ENCODE assay signal across 24 mouse cellular contexts in the genomic region with DNA sequence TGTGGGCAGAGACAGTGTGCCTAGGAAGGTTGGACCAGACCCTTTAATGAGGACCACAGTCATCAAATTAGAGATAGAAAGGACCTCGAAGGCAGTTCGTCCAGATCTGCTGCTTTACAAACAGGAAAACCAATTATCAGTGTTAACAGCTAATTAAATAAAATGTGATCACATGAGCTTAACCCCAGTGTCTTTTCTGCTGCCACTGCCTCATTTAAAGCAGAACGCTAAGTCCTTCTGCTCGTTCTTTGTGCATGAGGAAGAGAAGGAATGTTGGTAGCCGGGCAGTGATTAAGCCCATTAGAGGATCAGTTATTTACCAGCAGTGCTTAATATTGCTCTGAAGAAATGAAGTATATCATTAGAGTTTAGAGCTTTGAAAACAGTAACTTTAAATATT. TPM values are rescaled to one million over a fixed set of nuclear protein-coding genes. Genes with fewer than 3 reads are reported as not detected.
"Had no signal": no experiment of that assay in that cellular context is flagged by ENCODE, and none has a peak within 500 bp of the region (broad histone marks: within the 10 kb centered on the region; RNA-seq: fewer than 3 reads in every experiment).

No protein-coding gene starts in this region.

- H3K4me1 ChIP-seq: kidney, embryonic 15.5 days; liver, embryonic 13.5 days had no signal

- ATAC-seq: lung, postnatal 0 days; midbrain, embryonic 15.5 days had no signal

- H3K9ac ChIP-seq: kidney, embryonic 15.5 days; liver, embryonic 13.5 days; lung, embryonic 14.5 days; midbrain, embryonic 12.5 days; midbrain, embryonic 15.5 days; neural tube, embryonic 12.5 days; neural tube, embryonic 15.5 days had no signal

- H3K27me3 ChIP-seq: kidney, embryonic 15.5 days; liver, embryonic 13.5 days; midbrain, embryonic 12.5 days; midbrain, embryonic 15.5 days; neural tube, embryonic 12.5 days; neural tube, embryonic 15.5 days had no signal

- DNase-seq: kidney, postnatal 10 days; kidney, postnatal 36 days; layer of hippocampus, postnatal 36 days; liver, embryonic 13.5 days; lung, embryonic 14.5 days; thymus, adult 2 months; thymus, postnatal 14 days; thymus, postnatal 4 days had no signal

- H3K27ac ChIP-seq: kidney, embryonic 15.5 days; left cerebral cortex, adult 2 months; liver, embryonic 13.5 days; macrophage; midbrain, embryonic 12.5 days; midbrain, embryonic 15.5 days; neural tube, embryonic 12.5 days; neural tube, embryonic 15.5 days; stomach, postnatal 0 days had no signal

- H3K4me2 ChIP-seq: kidney, embryonic 15.5 days; liver, embryonic 13.5 days; lung, embryonic 14.5 days; midbrain, embryonic 12.5 days; midbrain, embryonic 15.5 days; neural tube, embryonic 12.5 days; neural tube, embryonic 15.5 days had no signal

- H3K9me3 ChIP-seq: kidney, embryonic 15.5 days; liver, embryonic 13.5 days; midbrain, embryonic 12.5 days; midbrain, embryonic 15.5 days; neural tube, embryonic 12.5 days; neural tube, embryonic 15.5 days had no signal

- H3K36me3 ChIP-seq: kidney, embryonic 15.5 days; liver, embryonic 13.5 days; midbrain, embryonic 12.5 days; midbrain, embryonic 15.5 days; neural tube, embryonic 12.5 days; neural tube, embryonic 15.5 days had no signal

- H3K4me3 ChIP-seq: kidney, embryonic 15.5 days; left cerebral cortex, adult 2 months; liver, embryonic 13.5 days; midbrain, embryonic 12.5 days; midbrain, embryonic 15.5 days; neural tube, embryonic 12.5 days; neural tube, embryonic 15.5 days had no signal

RNA-seq across cellular contexts. Expression of a gene that starts 39.0 kb away (rescaled TPM):
- polyA plus RNA-seq: kidney, embryonic 15.5 days; limb, embryonic 11.5 days; limb, embryonic 14.5 days; liver, adult 2 months; liver, embryonic 13.5 days; liver, embryonic 16.5 days; lung, embryonic 14.5 days; lung, postnatal 0 days; macrophage; midbrain, embryonic 12.5 days; midbrain, embryonic 15.5 days; neural tube, embryonic 12.5 days; small intestine, adult 2 months; spleen, adult 2 months; stomach, embryonic 14.5 days; stomach, postnatal 0 days; thymus, adult 2 months had no signal
